Mouse (Mus musculus) heart, adult 9 months (tissue): ENCODE measurements around the gene Pth2.
"Not testable (repeated sequence)": the region's sequence is repeated elsewhere in the genome, so short reads cannot be mapped to it uniquely, and the experiment has no call there.

Experiments
- DNase-seq, 2 experiments: peaks; one replicate each; pipeline ENCODE4 v3.0.0; 2022; ENCODE audit warnings: low spot score in 2 of 2

The Pth2 gene

GRCm38 (mm10) chr7:45173772-45174171 is 7.0 kb upstream of the Pth2 start:
- DNase-seq = not testable (repeated sequence)

GRCm38 (mm10) chr7:45174567-45175280 is 6.1 kb upstream of the Pth2 start:
- no peak for DNase-seq

GRCm38 (mm10) chr7:45175398-45175797 is 5.4 kb upstream of the Pth2 start:
- DNase-seq = no peak

- DNase-seq = no peak
Measured at GRCm38 (mm10) chr7:45175929-45176328, 4.9 kb upstream of the Pth2 start.

- no peak for DNase-seq
Measured at GRCm38 (mm10) chr7:45176356-45176755, 4.4 kb upstream of the Pth2 start.

GRCm38 (mm10) chr7:45178550-45178949 is 2.2 kb upstream of the Pth2 start:
- DNase-seq = no peak

GRCm38 (mm10) chr7:45179469-45179868 is 1.3 kb upstream of the Pth2 start, which contains the start of gene Gfy:
Gene Gfy, minus strand, starts transcription at chr7:45179569.
- no peak for DNase-seq

GRCm38 (mm10) chr7:45181540-45181939 is 745 bp downstream of the Pth2 start:
- no peak for DNase-seq

GRCm38 (mm10) chr7:45182199-45182601 is 1.4 kb downstream of the Pth2 start:
- peak; percentile 86 to 91 for DNase-seq

GRCm38 (mm10) chr7:45182606-45183005 is 1.8 kb downstream of the Pth2 start:
- DNase-seq = no peak

- no peak for DNase-seq
Measured at GRCm38 (mm10) chr7:45183672-45184071, 2.9 kb downstream of the Pth2 start.

GRCm38 (mm10) chr7:45185921-45186320 is 5.1 kb downstream of the Pth2 start:
- no peak for DNase-seq

GRCm38 (mm10) chr7:45189600-45189999 is 8.8 kb downstream of the Pth2 start:
- no peak for DNase-seq

- DNase-seq = no peak
Measured at GRCm38 (mm10) chr7:45190186-45190585, 9.4 kb downstream of the Pth2 start.

GRCm38 (mm10) chr7:45191161-45191560 is 10.4 kb downstream of the Pth2 start:
- no peak for DNase-seq

- DNase-seq = no peak
Measured at GRCm38 (mm10) chr7:45191803-45192363, 11.1 kb downstream of the Pth2 start.

- DNase-seq = no peak
Measured at GRCm38 (mm10) chr7:45192585-45193310, 12.0 kb downstream of the Pth2 start.

GRCm38 (mm10) chr7:45193406-45193805 is 12.6 kb downstream of the Pth2 start:
- DNase-seq = no peak

- DNase-seq = no peak
Measured at GRCm38 (mm10) chr7:45193871-45194785, 13.3 kb downstream of the Pth2 start.

GRCm38 (mm10) chr7:45195341-45196175 is 14.8 kb downstream of the Pth2 start:
- DNase-seq = no peak

GRCm38 (mm10) chr7:45196176-45196535 is 15.4 kb downstream of the Pth2 start:
- no peak for DNase-seq
